Mouse (Mus musculus): ENCODE results near the gene Rhbdl3.

GRCm38 (mm10) chr11:80313462-80313861 lies 12.8 kb downstream of the Rhbdl3 start:
- TF ChIP-seq CHD2 (IDR thresholded peaks at IDR 0.05; ENCODE audit: low read depth, low read length): no peak
- no peak for TF ChIP-seq ZC3H11A (IDR thresholded peaks at IDR 0.05; ENCODE audit: borderline replicate concordance, low read depth, low read length)
